8 mouse cellular contexts compared by ENCODE assay signal in genomic region chr16:46498421-46498789, GRCm38 (mm10). TPM values are rescaled to one million over a fixed set of nuclear protein-coding genes. Genes with fewer than 3 reads are reported as not detected.
A peak's percentile ranks its signal among the peaks of the same experiment; 100 is the strongest.
DNase-seq lines count a peak whose midpoint lies in the region; ATAC-seq and TF ChIP-seq lines count a peak whose summit lies in the region.

Gene Nectin3 (minus strand): TSS chr16:46498525.

- peak within 1 kb of the TSS; percentile 64 for H3K4me3 ChIP-seq in cerebellum, adult 2 months (replicated peaks; ENCODE audit: insufficient read depth, low read depth, low read length)
- H3K4me3 ChIP-seq in hindbrain, embryonic 13.5 days, result peak within 1 kb of the TSS; percentile 90
- H3K4me3 ChIP-seq in liver, embryonic 11.5 days (ENCODE audit: low read depth, low read length), result peak within 1 kb of the TSS; percentile 70

- 0 out of 2 replicates have a peak, but pooled peaks have one; percentile 1 for TF ChIP-seq POLR2A in cerebellum, adult 2 months (IDR thresholded peaks at IDR 0.05; ENCODE audit: borderline replicate concordance, insufficient read depth, low read length)

- TF ChIP-seq CTCF in cerebellum, adult 2 months (IDR thresholded peaks at IDR 0.05; ENCODE audit: borderline replicate concordance, insufficient read depth, low read depth, low read length), result no peak

- 1% methylated on average over 4 of the region's 4 CpGs for WGBS in cerebellum, adult 2 months
- 3% methylated on average over 4 of the region's 4 CpGs for WGBS in hindbrain, embryonic 13.5 days
- WGBS in liver, embryonic 11.5 days, result 7% methylated on average over 4 of the region's 4 CpGs

- H3K4me2 ChIP-seq in hindbrain, embryonic 13.5 days, result peak within 1 kb of the TSS; percentile 85
- peak within 1 kb of the TSS; percentile 83 for H3K4me2 ChIP-seq in liver, embryonic 11.5 days

- no peak for ATAC-seq in hindbrain, embryonic 13.5 days (ENCODE audit: low FRiP score)
- ATAC-seq in liver, embryonic 11.5 days (replicated peaks; ENCODE audit: low FRiP score), result no peak

- DNase-seq in cerebellum, adult 2 months, result no peak
- no peak for DNase-seq in cerebellum, adult 11-12 months
- DNase-seq in retina, postnatal 1 day, result peak; percentile 36
- no peak for DNase-seq in retina, embryonic 14.5 days (ENCODE audit: low spot score)
- DNase-seq in liver, embryonic 11.5 days (ENCODE audit: low spot score), result no peak
- no peak for DNase-seq in cerebellum, postnatal 36 days
- DNase-seq in urinary bladder, postnatal 36 days (ENCODE audit: low spot score in 2 of 2), result no peak

- no peaks in the 10 kb centered on the region for H3K27me3 ChIP-seq in cerebellum, adult 2 months (ENCODE audit: control insufficient read depth, insufficient read depth, low read length)
- H3K27me3 ChIP-seq in hindbrain, embryonic 13.5 days, result no peaks in the 10 kb centered on the region
- peaks cover 28% of the 10 kb centered on the region for H3K27me3 ChIP-seq in liver, embryonic 11.5 days (replicated peaks; ENCODE audit: control insufficient read depth, insufficient read depth, low read length)

- H3K9me3 ChIP-seq in hindbrain, embryonic 13.5 days, result no peaks in the 10 kb centered on the region
- no peaks in the 10 kb centered on the region for H3K9me3 ChIP-seq in liver, embryonic 11.5 days (ENCODE audit: control insufficient read depth, low read length)

- peak within 1 kb of the TSS; percentile 95 for H3K27ac ChIP-seq in cerebellum, adult 2 months (ENCODE audit: insufficient read depth, low read length)
- H3K27ac ChIP-seq in hindbrain, embryonic 13.5 days, result peak within 1 kb of the TSS; percentile 95
- no peak within 1 kb of the TSS for H3K27ac ChIP-seq in liver, embryonic 11.5 days (ENCODE audit: low read depth, low read length)

- no peaks in the 10 kb centered on the region for H3K36me3 ChIP-seq in hindbrain, embryonic 13.5 days
- no peaks in the 10 kb centered on the region for H3K36me3 ChIP-seq in liver, embryonic 11.5 days (ENCODE audit: control insufficient read depth, insufficient read depth, low read length)

- H3K9ac ChIP-seq in hindbrain, embryonic 13.5 days, result peak within 1 kb of the TSS; percentile 92
- peak within 1 kb of the TSS; percentile 48; the same call in 1 of the 2 replicates for H3K9ac ChIP-seq in liver, embryonic 11.5 days (ENCODE audit: low read depth, low read length)

- H3K4me1 ChIP-seq in cerebellum, adult 2 months (ENCODE audit: control insufficient read depth, insufficient read depth, low read length), result no peaks in the 10 kb centered on the region; the same call in 1 of the 2 replicates
- peaks cover 24% of the 10 kb centered on the region for H3K4me1 ChIP-seq in hindbrain, embryonic 13.5 days (replicated peaks)
- H3K4me1 ChIP-seq in liver, embryonic 11.5 days (replicated peaks; ENCODE audit: control insufficient read depth, insufficient read depth, low read length), result no peaks in the 10 kb centered on the region

RNA-seq across cellular contexts. Expression of gene Nectin3, which starts in this region (rescaled TPM):
- 9.4 and 11.3 TPM in 2 replicates for polyA plus RNA-seq in cerebellum, adult 2 months (2012; rRNA removed)
- polyA plus RNA-seq in hindbrain, embryonic 13.5 days (2015; fragmentation: Nextera tagmentation; extraction: Ambion mirVana), result 24.8 and 29.7 TPM in 2 replicates
- 11.0 and 13.4 TPM in 2 replicates for polyA plus RNA-seq in liver, embryonic 11.5 days (2014; fragmentation: Nextera tagmentation; extraction: Ambion mirVana)
